Mouse (Mus musculus): Measurements from ENCODE around the gene Akap9.
"Not testable (repeated sequence)": the region's sequence is repeated elsewhere in the genome, so short reads cannot be mapped to it uniquely, and the experiment has no call there.

The Akap9 gene

GRCm38 (mm10) chr5:3927801-3928689, at the start of gene Akap9:
Akap9 (plus strand) TSS chr5:3928054.
- peak; percentile 79 to 87 for DNase-seq

- DNase-seq, result not testable (repeated sequence)
Observed at GRCm38 (mm10) chr5:3886862-3887261, 41.0 kb upstream of the Akap9 start.

- no peak for DNase-seq
Observed at GRCm38 (mm10) chr5:3889201-3889600, 38.7 kb upstream of the Akap9 start.

- DNase-seq, result peak; percentile 52 to 65
Observed at GRCm38 (mm10) chr5:3893459-3894293, 34.2 kb upstream of the Akap9 start, which contains the start of gene Mterf1a. Mterf1a (minus strand) TSS chr5:3893933.

- not testable (repeated sequence) for DNase-seq
Observed at GRCm38 (mm10) chr5:3894294-3894619, 33.6 kb upstream of the Akap9 start.

- no peak for DNase-seq
Observed at GRCm38 (mm10) chr5:3905471-3905870, 22.4 kb upstream of the Akap9 start.

- no peak for DNase-seq
Observed at GRCm38 (mm10) chr5:3922350-3922749, 5.5 kb upstream of the Akap9 start.

- no peak for DNase-seq
Observed at GRCm38 (mm10) chr5:3926666-3927065, 1.2 kb upstream of the Akap9 start.

GRCm38 (mm10) chr5:3928690-3929046, 814 bp downstream of the Akap9 start:
- DNase-seq, result peak; percentile 49 to 57

- DNase-seq, result no peak
Observed at GRCm38 (mm10) chr5:3930760-3931159, 2.9 kb downstream of the Akap9 start.

GRCm38 (mm10) chr5:3931636-3932035, 3.8 kb downstream of the Akap9 start:
- peak in 1 of 2 experiments; percentile 19 for DNase-seq

GRCm38 (mm10) chr5:3933551-3933950, 5.7 kb downstream of the Akap9 start:
- DNase-seq, result no peak

GRCm38 (mm10) chr5:3935266-3935665, 7.4 kb downstream of the Akap9 start:
- no peak for DNase-seq

- DNase-seq, result no peak
Observed at GRCm38 (mm10) chr5:3935778-3936554, 8.1 kb downstream of the Akap9 start.

GRCm38 (mm10) chr5:3938905-3939304, 11.1 kb downstream of the Akap9 start:
- DNase-seq, result no peak

GRCm38 (mm10) chr5:3939335-3939734, 11.5 kb downstream of the Akap9 start:
- DNase-seq, result no peak

GRCm38 (mm10) chr5:3941240-3941639, 13.4 kb downstream of the Akap9 start:
- no peak for DNase-seq

GRCm38 (mm10) chr5:3943169-3943568, 15.3 kb downstream of the Akap9 start:
- DNase-seq, result not testable (repeated sequence)

GRCm38 (mm10) chr5:3952498-3952897, 24.6 kb downstream of the Akap9 start:
- DNase-seq, result no peak

GRCm38 (mm10) chr5:3954541-3954940, 26.7 kb downstream of the Akap9 start:
- no peak for DNase-seq

GRCm38 (mm10) chr5:3961286-3961685, 33.4 kb downstream of the Akap9 start:
- no peak for DNase-seq

- no peak for DNase-seq
Observed at GRCm38 (mm10) chr5:3968415-3968814, 40.6 kb downstream of the Akap9 start.

- DNase-seq, result no peak
Observed at GRCm38 (mm10) chr5:3969114-3969513, 41.3 kb downstream of the Akap9 start.
